Mouse (Mus musculus): ENCODE data around the gene Trp53bp2. TPM values are rescaled to one million over a fixed set of nuclear protein-coding genes. Genes with fewer than 3 reads are reported as not detected.

Trp53bp2 gene
- polyA plus RNA-seq, 1 experiment from 2014 or later, result 12.3 TPM

GRCm38 (mm10) chr1:182398171-182398570, 10.8 kb upstream of the Trp53bp2 start:
- ATAC-seq (replicated peaks; ENCODE audit: low FRiP score), result no peak
- 77% methylated on average over 8 of the region's 8 CpGs for WGBS

GRCm38 (mm10) chr1:182398780-182399179, 10.2 kb upstream of the Trp53bp2 start:
- H3K36me3 ChIP-seq (ENCODE audit: control insufficient read depth, insufficient read depth, low read length), result no peaks in the 10 kb centered on the region

More at GRCm38 (mm10) chr1:182398171-182398570, 10.8 kb upstream of the Trp53bp2 start:
- H3K9me3 ChIP-seq (ENCODE audit: control insufficient read depth, low read length), result no peaks in the 10 kb centered on the region
- H3K36me3 ChIP-seq (ENCODE audit: control insufficient read depth, insufficient read depth, low read length), result no peaks in the 10 kb centered on the region
- H3K27me3 ChIP-seq (replicated peaks; ENCODE audit: control insufficient read depth, insufficient read depth, low read length), result no peaks in the 10 kb centered on the region
- H3K4me1 ChIP-seq (replicated peaks; ENCODE audit: control insufficient read depth, insufficient read depth, low read length), result no peaks in the 10 kb centered on the region
- H3K27ac ChIP-seq (ENCODE audit: low read depth, low read length), result no peak overlapping the region
- DNase-seq (ENCODE audit: low spot score), result no peak
- no peak overlapping the region for H3K4me3 ChIP-seq (ENCODE audit: low read depth, low read length)
- no peak overlapping the region for H3K9ac ChIP-seq (ENCODE audit: low read depth, low read length)
- no peak overlapping the region for H3K4me2 ChIP-seq

GRCm38 (mm10) chr1:182399205-182399604, 9.8 kb upstream of the Trp53bp2 start:
- H3K4me1 ChIP-seq (replicated peaks; ENCODE audit: control insufficient read depth, insufficient read depth, low read length), result no peaks in the 10 kb centered on the region
- no peak overlapping the region for H3K4me2 ChIP-seq
- no peaks in the 10 kb centered on the region for H3K9me3 ChIP-seq (ENCODE audit: control insufficient read depth, low read length)
- H3K9ac ChIP-seq (ENCODE audit: low read depth, low read length), result no peak overlapping the region
- ATAC-seq (replicated peaks; ENCODE audit: low FRiP score) (no peak), DNase-seq (ENCODE audit: low spot score) (no peak)
- no peak overlapping the region for H3K4me3 ChIP-seq (ENCODE audit: low read depth, low read length)
- 76% methylated on average over 2 of the region's 2 CpGs for WGBS
- no peaks in the 10 kb centered on the region for H3K27me3 ChIP-seq (replicated peaks; ENCODE audit: control insufficient read depth, insufficient read depth, low read length)
- H3K36me3 ChIP-seq (ENCODE audit: control insufficient read depth, insufficient read depth, low read length), result no peaks in the 10 kb centered on the region
- H3K27ac ChIP-seq (ENCODE audit: low read depth, low read length), result no peak overlapping the region

More at GRCm38 (mm10) chr1:182398780-182399179, 10.2 kb upstream of the Trp53bp2 start:
- no peak for ATAC-seq (replicated peaks; ENCODE audit: low FRiP score)
- Histone ChIP-seq H3K9ac (ENCODE audit: low read depth, low read length) (no peak overlapping the region), H3K27me3 (replicated peaks; ENCODE audit: control insufficient read depth, insufficient read depth, low read length) (no peaks in the 10 kb centered on the region), H3K4me3 (ENCODE audit: low read depth, low read length) (no peak overlapping the region), H3K9me3 (ENCODE audit: control insufficient read depth, low read length) (no peaks in the 10 kb centered on the region), H3K4me2 (no peak overlapping the region), H3K27ac (ENCODE audit: low read depth, low read length) (no peak overlapping the region), H3K4me1 (replicated peaks; ENCODE audit: control insufficient read depth, insufficient read depth, low read length) (no peaks in the 10 kb centered on the region)
- DNase-seq (ENCODE audit: low spot score), result no peak
- WGBS, result 46% methylated on average over 3 of the region's 3 CpGs

- no peak overlapping the region for H3K27ac ChIP-seq (ENCODE audit: low read depth, low read length)
- WGBS, result 80% methylated on average over 3 of the region's 3 CpGs
These were observed 9.1 kb upstream of the Trp53bp2 start for GRCm38 (mm10) chr1:182399908-182400307.

GRCm38 (mm10) chr1:182403076-182403475, 5.9 kb upstream of the Trp53bp2 start:
- DNase-seq (ENCODE audit: low spot score), result no peak
- Histone ChIP-seq H3K27me3 (replicated peaks; ENCODE audit: control insufficient read depth, insufficient read depth, low read length) (no peaks in the 10 kb centered on the region), H3K9me3 (ENCODE audit: control insufficient read depth, low read length) (no peaks in the 10 kb centered on the region), H3K9ac (ENCODE audit: low read depth, low read length) (no peak overlapping the region), H3K4me3 (ENCODE audit: low read depth, low read length) (no peak overlapping the region), H3K4me1 (replicated peaks; ENCODE audit: control insufficient read depth, insufficient read depth, low read length) (no peaks in the 10 kb centered on the region), H3K27ac (ENCODE audit: low read depth, low read length) (no peak overlapping the region), H3K36me3 (ENCODE audit: control insufficient read depth, insufficient read depth, low read length) (no peaks in the 10 kb centered on the region), H3K4me2 (no peak overlapping the region)
- 44% methylated on average over 13 of the region's 13 CpGs for WGBS
- ATAC-seq (replicated peaks; ENCODE audit: low FRiP score), result no peak

More at GRCm38 (mm10) chr1:182399908-182400307, 9.1 kb upstream of the Trp53bp2 start:
- Histone ChIP-seq H3K9me3 (ENCODE audit: control insufficient read depth, low read length) (no peaks in the 10 kb centered on the region), H3K4me1 (replicated peaks; ENCODE audit: control insufficient read depth, insufficient read depth, low read length) (no peaks in the 10 kb centered on the region), H3K4me2 (no peak overlapping the region), H3K36me3 (ENCODE audit: control insufficient read depth, insufficient read depth, low read length) (no peaks in the 10 kb centered on the region), H3K27me3 (replicated peaks; ENCODE audit: control insufficient read depth, insufficient read depth, low read length) (no peaks in the 10 kb centered on the region), H3K4me3 (ENCODE audit: low read depth, low read length) (no peak overlapping the region), H3K9ac (ENCODE audit: low read depth, low read length) (no peak overlapping the region)
- ATAC-seq (replicated peaks; ENCODE audit: low FRiP score) (no peak), DNase-seq (ENCODE audit: low spot score) (no peak)

- H3K4me1 ChIP-seq (replicated peaks; ENCODE audit: control insufficient read depth, insufficient read depth, low read length), result peaks cover 2% of the 10 kb centered on the region; the same call in 1 of the 2 replicates
- no peak overlapping the region for H3K9ac ChIP-seq (ENCODE audit: low read depth, low read length)
- no peak for ATAC-seq (replicated peaks; ENCODE audit: low FRiP score)
- WGBS, result 68% methylated on average over 4 of the region's 4 CpGs
- H3K27me3 ChIP-seq (replicated peaks; ENCODE audit: control insufficient read depth, insufficient read depth, low read length), result no peaks in the 10 kb centered on the region
- H3K36me3 ChIP-seq (ENCODE audit: control insufficient read depth, insufficient read depth, low read length), result no peaks in the 10 kb centered on the region
- no peak overlapping the region for H3K4me2 ChIP-seq
- H3K27ac ChIP-seq (ENCODE audit: low read depth, low read length), result no peak overlapping the region
- H3K4me3 ChIP-seq (ENCODE audit: low read depth, low read length), result no peak overlapping the region
- no peaks in the 10 kb centered on the region for H3K9me3 ChIP-seq (ENCODE audit: control insufficient read depth, low read length)
- DNase-seq (ENCODE audit: low spot score), result no peak
These were observed 2.4 kb upstream of the Trp53bp2 start for GRCm38 (mm10) chr1:182406621-182407020.

- ATAC-seq (replicated peaks; ENCODE audit: low FRiP score), result no peak
- peaks cover 7% of the 10 kb centered on the region for H3K4me1 ChIP-seq (replicated peaks; ENCODE audit: control insufficient read depth, insufficient read depth, low read length)
These were observed 729 bp upstream of the Trp53bp2 start for GRCm38 (mm10) chr1:182408243-182408642.

GRCm38 (mm10) chr1:182409401-182410173, 615 bp downstream of the Trp53bp2 start:
- peaks cover 7% of the 10 kb centered on the region for H3K4me1 ChIP-seq (replicated peaks; ENCODE audit: control insufficient read depth, insufficient read depth, low read length)

More at GRCm38 (mm10) chr1:182408243-182408642, 729 bp upstream of the Trp53bp2 start:
- WGBS, result 6% methylated on average over 13 of the region's 13 CpGs
- Histone ChIP-seq H3K4me2 (peak overlapping the region; percentile 76), H3K9ac (ENCODE audit: low read depth, low read length) (peak overlapping the region; percentile 76), H3K27ac (ENCODE audit: low read depth, low read length) (0 out of 2 replicates have a peak overlapping the region, but pooled peaks have one; percentile 49), H3K9me3 (ENCODE audit: control insufficient read depth, low read length) (no peaks in the 10 kb centered on the region), H3K4me3 (ENCODE audit: low read depth, low read length) (peak overlapping the region; percentile 87), H3K36me3 (ENCODE audit: control insufficient read depth, insufficient read depth, low read length) (no peaks in the 10 kb centered on the region), H3K27me3 (replicated peaks; ENCODE audit: control insufficient read depth, insufficient read depth, low read length) (no peaks in the 10 kb centered on the region)
- no peak for DNase-seq (ENCODE audit: low spot score)

More at GRCm38 (mm10) chr1:182409401-182410173, 615 bp downstream of the Trp53bp2 start:
- Histone ChIP-seq H3K27ac (ENCODE audit: low read depth, low read length) (peak overlapping the region; percentile 66), H3K9ac (ENCODE audit: low read depth, low read length) (peak overlapping the region; percentile 87), H3K9me3 (ENCODE audit: control insufficient read depth, low read length) (no peaks in the 10 kb centered on the region), H3K4me3 (ENCODE audit: low read depth, low read length) (peak overlapping the region; percentile 87), H3K36me3 (ENCODE audit: control insufficient read depth, insufficient read depth, low read length) (no peaks in the 10 kb centered on the region), H3K4me2 (peak overlapping the region; percentile 70), H3K27me3 (replicated peaks; ENCODE audit: control insufficient read depth, insufficient read depth, low read length) (no peaks in the 10 kb centered on the region)
- 2% methylated on average over 34 of the region's 34 CpGs for WGBS
- ATAC-seq (replicated peaks; ENCODE audit: low FRiP score) (peak; percentile 61), DNase-seq (ENCODE audit: low spot score) (no peak)

All from liver, embryonic 11.5 days (tissue).